Mouse (Mus musculus): Measurements from ENCODE around the gene Slbp. TPM values are rescaled to one million over a fixed set of nuclear protein-coding genes. Genes with fewer than 3 reads are reported as not detected.

Gene Slbp
- 196 and 228 TPM in 2 replicates for polyA plus RNA-seq (2015; fragmentation: Nextera tagmentation; extraction: Ambion mirVana)

- Histone ChIP-seq H3K4me3 (replicated peaks) (peak within 1 kb of the TSS; percentile 73), H3K9me3 (no peaks in the 10 kb centered on the region), H3K27ac (peak within 1 kb of the TSS; percentile 97), H3K27me3 (replicated peaks) (no peaks in the 10 kb centered on the region), H3K36me3 (peaks cover 17% of the 10 kb centered on the region; the same call in 1 of the 2 replicates), H3K4me2 (replicated peaks) (peak within 1 kb of the TSS; percentile 62), H3K9ac (peak within 1 kb of the TSS; percentile 77), H3K4me1 (replicated peaks) (peaks cover 23% of the 10 kb centered on the region)
- ATAC-seq = peak; percentile 96
- WGBS = under 1% methylated on average over 82 of the region's 82 CpGs
Measured at GRCm38 (mm10) chr5:33651921-33652782, at the start of gene Slbp. TSS of gene Slbp (minus strand) at chr5:33652574.

DNA sequence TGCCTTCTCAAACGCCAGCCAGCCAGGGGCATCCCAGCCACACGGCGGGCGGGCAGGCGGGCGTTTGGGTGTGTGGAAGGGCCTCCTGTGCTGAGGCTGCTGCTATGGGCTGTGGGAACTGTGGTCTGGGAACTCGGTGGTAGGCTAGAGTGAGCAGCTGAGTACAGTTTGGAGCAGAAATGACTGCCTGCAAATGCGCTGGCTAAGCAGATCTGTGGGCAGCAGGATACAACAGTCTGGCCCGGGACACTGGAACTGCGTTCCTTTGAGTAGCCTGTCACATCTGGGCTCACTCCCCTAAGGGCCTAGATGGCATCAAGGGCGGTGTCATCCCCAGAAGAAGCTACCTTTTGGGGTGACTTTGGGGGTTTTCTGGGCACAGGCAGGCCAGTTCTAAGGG, 49.5 kb upstream of the Slbp start:
- no peak overlapping the region for H3K9ac ChIP-seq
- H3K4me2 ChIP-seq (replicated peaks) = no peak overlapping the region
- H3K27me3 ChIP-seq (replicated peaks) = no peaks in the 10 kb centered on the region; the same call in 1 of the 2 replicates
- H3K36me3 ChIP-seq = no peaks in the 10 kb centered on the region
- 83% methylated on average over 11 of the region's 11 CpGs for WGBS
- no peak overlapping the region for H3K27ac ChIP-seq
- no peak for ATAC-seq
- H3K4me3 ChIP-seq (replicated peaks) = no peak overlapping the region
- peaks cover 34% of the 10 kb centered on the region for H3K4me1 ChIP-seq (replicated peaks)
- no peaks in the 10 kb centered on the region for H3K9me3 ChIP-seq

DNA sequence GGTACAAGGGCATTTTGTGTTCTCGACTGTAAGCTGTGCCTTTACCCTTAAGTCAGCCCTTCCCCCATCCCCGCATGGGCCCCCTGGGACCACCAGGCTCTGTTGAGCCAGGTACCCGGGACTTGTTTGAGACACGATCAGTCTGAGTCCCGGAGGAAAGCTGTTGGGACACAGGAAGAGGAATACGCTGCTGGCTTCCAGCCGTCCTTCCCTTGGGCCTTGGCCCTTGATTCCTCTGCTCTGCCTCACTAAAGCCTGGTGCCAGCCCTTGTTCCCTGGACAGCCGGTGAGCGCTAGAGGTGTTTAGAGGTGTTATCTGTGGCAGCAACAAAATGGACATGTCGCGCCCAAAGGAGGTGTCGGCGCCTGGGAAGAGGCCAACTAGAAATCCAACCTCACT, 47.6 kb upstream of the Slbp start:
- 41% methylated on average over 13 of the region's 13 CpGs for WGBS
- Histone ChIP-seq H3K4me1 (replicated peaks) (peaks cover 32% of the 10 kb centered on the region), H3K27ac (no peak overlapping the region), H3K4me2 (replicated peaks) (no peak overlapping the region), H3K9me3 (no peaks in the 10 kb centered on the region), H3K9ac (no peak overlapping the region), H3K27me3 (replicated peaks) (no peaks in the 10 kb centered on the region; the same call in 1 of the 2 replicates), H3K36me3 (no peaks in the 10 kb centered on the region), H3K4me3 (replicated peaks) (no peak overlapping the region)
- no peak for ATAC-seq

GRCm38 (mm10) chr5:33698669-33699068, 46.3 kb upstream of the Slbp start:
- no peak for ATAC-seq
- Histone ChIP-seq H3K36me3 (no peaks in the 10 kb centered on the region), H3K4me2 (replicated peaks) (no peak overlapping the region), H3K9me3 (no peaks in the 10 kb centered on the region), H3K9ac (no peak overlapping the region), H3K27me3 (replicated peaks) (no peaks in the 10 kb centered on the region; the same call in 1 of the 2 replicates), H3K4me3 (replicated peaks) (no peak overlapping the region), H3K4me1 (replicated peaks) (peaks cover 36% of the 10 kb centered on the region), H3K27ac (no peak overlapping the region)
- 91% methylated on average over 5 of the region's 5 CpGs for WGBS

DNA sequence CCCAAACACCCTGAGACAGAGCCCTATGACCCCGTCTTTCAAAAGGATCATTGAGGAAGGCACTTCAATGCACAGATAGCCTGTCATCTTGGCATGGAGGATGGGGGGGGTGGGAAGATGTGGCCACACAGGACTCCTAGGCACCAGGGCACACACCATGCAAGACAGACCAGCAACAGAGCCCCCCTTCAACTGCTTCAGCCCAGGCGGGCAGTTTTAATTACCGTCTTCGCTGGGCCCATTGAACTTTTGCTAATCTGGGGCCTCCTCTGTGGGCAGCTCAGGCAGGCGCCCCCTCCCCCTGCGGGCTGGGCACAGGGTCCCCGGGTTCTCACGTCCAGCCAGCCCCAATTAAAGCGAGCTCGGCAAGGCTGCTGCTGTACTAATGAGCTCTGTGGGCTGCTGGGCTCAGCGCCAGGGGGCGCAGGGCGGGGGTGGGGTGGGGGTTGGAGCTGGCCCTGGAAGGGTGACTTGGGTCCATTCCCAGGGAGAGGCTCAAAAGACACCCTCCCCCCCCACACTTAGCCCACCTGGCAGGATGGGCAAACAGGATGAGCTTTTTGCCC, 45.7 kb upstream of the Slbp start:
- H3K4me3 ChIP-seq (replicated peaks) = no peak overlapping the region
- WGBS = 35% methylated on average over 13 of the region's 13 CpGs
- no peak overlapping the region for H3K9ac ChIP-seq
- H3K4me1 ChIP-seq (replicated peaks) = peaks cover 39% of the 10 kb centered on the region
- no peaks in the 10 kb centered on the region for H3K9me3 ChIP-seq
- ATAC-seq = no peak
- H3K27ac ChIP-seq = no peak overlapping the region
- no peak overlapping the region for H3K4me2 ChIP-seq (replicated peaks)
- no peaks in the 10 kb centered on the region; the same call in 1 of the 2 replicates for H3K27me3 ChIP-seq (replicated peaks)
- H3K36me3 ChIP-seq = no peaks in the 10 kb centered on the region

DNA sequence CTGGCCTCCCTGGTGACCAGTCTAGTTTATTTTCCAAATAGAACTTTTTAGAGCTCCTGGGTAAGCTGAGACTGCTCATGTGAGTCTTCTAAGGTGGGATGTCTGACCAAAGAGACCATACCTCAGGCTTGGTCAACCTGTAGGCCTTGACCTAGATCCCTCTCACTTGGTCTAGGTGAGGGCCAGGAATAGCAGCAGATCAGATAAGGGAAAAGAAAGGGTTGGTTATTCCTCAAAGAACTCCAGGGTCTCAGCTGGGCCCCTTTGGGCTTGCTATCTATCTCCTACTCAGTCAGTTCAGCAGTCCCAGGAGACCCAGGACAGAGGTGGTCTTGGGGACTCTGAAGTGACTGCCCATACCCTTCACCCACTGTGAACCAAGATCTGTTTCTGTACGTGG, 45.2 kb upstream of the Slbp start:
- H3K4me2 ChIP-seq (replicated peaks) = no peak overlapping the region
- H3K36me3 ChIP-seq = no peaks in the 10 kb centered on the region
- no peak for ATAC-seq
- no peak overlapping the region for H3K4me3 ChIP-seq (replicated peaks)
- H3K9me3 ChIP-seq = no peaks in the 10 kb centered on the region
- H3K4me1 ChIP-seq (replicated peaks) = peaks cover 44% of the 10 kb centered on the region
- no peak overlapping the region for H3K27ac ChIP-seq
- no peaks in the 10 kb centered on the region; the same call in 1 of the 2 replicates for H3K27me3 ChIP-seq (replicated peaks)
- WGBS = 71% methylated on average over 1 of the region's 1 CpGs
- H3K9ac ChIP-seq = no peak overlapping the region

GRCm38 (mm10) chr5:33696430-33696829, 44.1 kb upstream of the Slbp start:
- Histone ChIP-seq H3K9ac (no peak overlapping the region), H3K4me1 (replicated peaks) (peaks cover 51% of the 10 kb centered on the region)
- no peak for ATAC-seq

DNA sequence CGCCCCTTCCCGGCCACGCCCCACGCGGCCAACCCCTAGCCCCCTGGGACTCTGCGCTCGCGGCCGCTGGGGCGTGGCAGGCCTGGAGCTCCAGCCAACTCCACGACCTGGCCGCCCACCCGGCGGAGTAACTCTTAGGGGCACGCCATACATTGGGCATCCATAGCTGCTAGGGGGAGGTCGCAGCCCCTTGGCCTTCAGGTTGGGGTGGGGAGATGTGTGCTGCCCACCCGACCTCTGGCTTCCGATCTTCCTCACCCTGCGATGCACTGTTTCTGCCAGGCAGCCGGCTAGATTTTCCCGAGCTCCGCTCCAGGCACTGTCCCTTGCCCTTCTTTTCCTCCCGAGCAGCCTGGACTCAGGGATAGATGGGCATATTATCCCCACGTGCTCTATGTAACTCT, 43.3 kb upstream of the Slbp start:
- Histone ChIP-seq H3K36me3 (no peaks in the 10 kb centered on the region), H3K4me2 (replicated peaks) (peak overlapping the region; percentile 94), H3K9ac (peak overlapping the region; percentile 74), H3K27me3 (replicated peaks) (no peaks in the 10 kb centered on the region), H3K4me1 (replicated peaks) (peaks cover 51% of the 10 kb centered on the region), H3K9me3 (no peaks in the 10 kb centered on the region), H3K4me3 (replicated peaks) (peak overlapping the region; percentile 46), H3K27ac (peak overlapping the region; percentile 68)
- ATAC-seq = peak; percentile 42
- 5% methylated on average over 24 of the region's 24 CpGs for WGBS

More at GRCm38 (mm10) chr5:33696430-33696829, 44.1 kb upstream of the Slbp start:
- no peaks in the 10 kb centered on the region for H3K36me3 ChIP-seq
- peak overlapping the region; percentile 68; the same call in 1 of the 2 replicates for H3K27ac ChIP-seq
- no peaks in the 10 kb centered on the region for H3K9me3 ChIP-seq
- 62% methylated on average over 5 of the region's 5 CpGs for WGBS
- peak overlapping the region; percentile 94 for H3K4me2 ChIP-seq (replicated peaks)
- H3K27me3 ChIP-seq (replicated peaks) = no peaks in the 10 kb centered on the region; the same call in 1 of the 2 replicates
- no peak overlapping the region for H3K4me3 ChIP-seq (replicated peaks)

- H3K4me1 ChIP-seq (replicated peaks) = peaks cover 52% of the 10 kb centered on the region
- H3K9ac ChIP-seq = peak overlapping the region; percentile 74
- H3K9me3 ChIP-seq = no peaks in the 10 kb centered on the region
- ATAC-seq = peak; percentile 66
- WGBS = 4% methylated on average over 71 of the region's 71 CpGs
- H3K4me3 ChIP-seq (replicated peaks) = peak overlapping the region; percentile 46
- H3K36me3 ChIP-seq = no peaks in the 10 kb centered on the region
- H3K27ac ChIP-seq = peak overlapping the region; percentile 68
- no peaks in the 10 kb centered on the region for H3K27me3 ChIP-seq (replicated peaks)
- peak overlapping the region; percentile 94 for H3K4me2 ChIP-seq (replicated peaks)
Measured at GRCm38 (mm10) chr5:33694848-33695717, 42.7 kb upstream of the Slbp start.

- H3K27me3 ChIP-seq (replicated peaks) = no peaks in the 10 kb centered on the region
- peak overlapping the region; percentile 94 for H3K4me2 ChIP-seq (replicated peaks)
- H3K9me3 ChIP-seq = no peaks in the 10 kb centered on the region
- H3K36me3 ChIP-seq = no peaks in the 10 kb centered on the region
- no peak for ATAC-seq
- H3K9ac ChIP-seq = no peak overlapping the region
- 70% methylated on average over 9 of the region's 9 CpGs for WGBS
- peaks cover 59% of the 10 kb centered on the region for H3K4me1 ChIP-seq (replicated peaks)
- H3K4me3 ChIP-seq (replicated peaks) = no peak overlapping the region
- H3K27ac ChIP-seq = peak overlapping the region; percentile 51; the same call in 1 of the 2 replicates
Measured at GRCm38 (mm10) chr5:33694461-33694847, 42.1 kb upstream of the Slbp start.

- ATAC-seq = peak; percentile 55
- H3K27ac ChIP-seq = peak overlapping the region; percentile 72
- peak overlapping the region; percentile 50 for H3K4me2 ChIP-seq (replicated peaks)
- 5% methylated on average over 24 of the region's 24 CpGs for WGBS
- H3K9ac ChIP-seq = peak overlapping the region; percentile 29; the same call in 1 of the 2 replicates
- no peaks in the 10 kb centered on the region for H3K9me3 ChIP-seq
- peaks cover 55% of the 10 kb centered on the region for H3K4me1 ChIP-seq (replicated peaks)
- H3K36me3 ChIP-seq = no peaks in the 10 kb centered on the region
- H3K4me3 ChIP-seq (replicated peaks) = peak overlapping the region; percentile 5; the same call in 1 of the 2 replicates
- no peaks in the 10 kb centered on the region for H3K27me3 ChIP-seq (replicated peaks)
Measured at GRCm38 (mm10) chr5:33692393-33692792, 40.0 kb upstream of the Slbp start.
